Mouse (Mus musculus): ENCODE data around the gene Mn1. TPM values are rescaled to one million over a fixed set of nuclear protein-coding genes. Genes with fewer than 3 reads are reported as not detected.

Mn1 gene
- polyA plus RNA-seq, 1 experiment from 2014 or later: 2.8 TPM

GRCm38 (mm10) chr5:111402651-111402996, 14.5 kb upstream of the Mn1 start:
- no peak overlapping the region for H3K27ac ChIP-seq (ENCODE audit: low read depth, low read length)
- no peak for TF ChIP-seq CTCF (IDR thresholded peaks at IDR 0.05; ENCODE audit: low read depth)

GRCm38 (mm10) chr5:111404721-111405120, 12.4 kb upstream of the Mn1 start:
- H3K36me3 ChIP-seq (ENCODE audit: control insufficient read depth, insufficient read depth): no peaks in the 10 kb centered on the region
- no peaks in the 10 kb centered on the region for H3K4me1 ChIP-seq (replicated peaks; ENCODE audit: control insufficient read depth, insufficient read depth, low read length)
- TF ChIP-seq CTCF (IDR thresholded peaks at IDR 0.05; ENCODE audit: low read depth): no peak
- no peaks in the 10 kb centered on the region for H3K27me3 ChIP-seq (replicated peaks; ENCODE audit: control insufficient read depth, insufficient read depth, low read length)
- H3K9ac ChIP-seq (ENCODE audit: low read depth, low read length): no peak overlapping the region
- no peaks in the 10 kb centered on the region for H3K9me3 ChIP-seq (ENCODE audit: control insufficient read depth)
- no peak overlapping the region for H3K4me2 ChIP-seq (replicated peaks; ENCODE audit: low read depth)
- WGBS: 81% methylated on average over 6 of the region's 6 CpGs
- no peak overlapping the region for H3K27ac ChIP-seq (ENCODE audit: low read depth, low read length)
- no peak for ATAC-seq
- H3K4me3 ChIP-seq (ENCODE audit: low read depth, low read length): no peak overlapping the region

More at GRCm38 (mm10) chr5:111402651-111402996, 14.5 kb upstream of the Mn1 start:
- Histone ChIP-seq H3K4me3 (ENCODE audit: low read depth, low read length) (no peak overlapping the region), H3K9ac (ENCODE audit: low read depth, low read length) (no peak overlapping the region), H3K4me1 (replicated peaks; ENCODE audit: control insufficient read depth, insufficient read depth, low read length) (no peaks in the 10 kb centered on the region), H3K36me3 (ENCODE audit: control insufficient read depth, insufficient read depth) (no peaks in the 10 kb centered on the region), H3K4me2 (replicated peaks; ENCODE audit: low read depth) (no peak overlapping the region), H3K9me3 (ENCODE audit: control insufficient read depth) (no peaks in the 10 kb centered on the region), H3K27me3 (replicated peaks; ENCODE audit: control insufficient read depth, insufficient read depth, low read length) (no peaks in the 10 kb centered on the region)
- ATAC-seq: no peak
- WGBS: 83% methylated on average over 6 of the region's 6 CpGs

- H3K27ac ChIP-seq (ENCODE audit: low read depth, low read length): no peak overlapping the region
- no peak overlapping the region for H3K4me3 ChIP-seq (ENCODE audit: low read depth, low read length)
- H3K9me3 ChIP-seq (ENCODE audit: control insufficient read depth): no peaks in the 10 kb centered on the region
- H3K36me3 ChIP-seq (ENCODE audit: control insufficient read depth, insufficient read depth): no peaks in the 10 kb centered on the region
- no peaks in the 10 kb centered on the region; the same call in 1 of the 2 replicates for H3K27me3 ChIP-seq (replicated peaks; ENCODE audit: control insufficient read depth, insufficient read depth, low read length)
- WGBS: 12% methylated on average over 14 of the region's 14 CpGs
- H3K4me1 ChIP-seq (replicated peaks; ENCODE audit: control insufficient read depth, insufficient read depth, low read length): no peaks in the 10 kb centered on the region
- ATAC-seq: no peak
- no peak for TF ChIP-seq CTCF (IDR thresholded peaks at IDR 0.05; ENCODE audit: low read depth)
- H3K4me2 ChIP-seq (replicated peaks; ENCODE audit: low read depth): no peak overlapping the region
- no peak overlapping the region for H3K9ac ChIP-seq (ENCODE audit: low read depth, low read length)
These were observed 8.6 kb upstream of the Mn1 start for GRCm38 (mm10) chr5:111408470-111409105.

GRCm38 (mm10) chr5:111409412-111410044, 7.6 kb upstream of the Mn1 start:
- Histone ChIP-seq H3K9ac (ENCODE audit: low read depth, low read length) (no peak overlapping the region), H3K27ac (ENCODE audit: low read depth, low read length) (no peak overlapping the region), H3K36me3 (ENCODE audit: control insufficient read depth, insufficient read depth) (no peaks in the 10 kb centered on the region), H3K4me3 (ENCODE audit: low read depth, low read length) (no peak overlapping the region), H3K27me3 (replicated peaks; ENCODE audit: control insufficient read depth, insufficient read depth, low read length) (no peaks in the 10 kb centered on the region; the same call in 1 of the 2 replicates), H3K4me2 (replicated peaks; ENCODE audit: low read depth) (no peak overlapping the region), H3K9me3 (ENCODE audit: control insufficient read depth) (no peaks in the 10 kb centered on the region), H3K4me1 (replicated peaks; ENCODE audit: control insufficient read depth, insufficient read depth, low read length) (no peaks in the 10 kb centered on the region)
- WGBS: 0% methylated on average over 1 of the region's 1 CpGs
- TF ChIP-seq CTCF (IDR thresholded peaks at IDR 0.05; ENCODE audit: low read depth): peak; percentile 73
- ATAC-seq: no peak

- WGBS: 76% methylated on average over 3 of the region's 3 CpGs
These were observed 6.5 kb upstream of the Mn1 start for GRCm38 (mm10) chr5:111410665-111411064.

GRCm38 (mm10) chr5:111414192-111414591, 3.0 kb upstream of the Mn1 start:
- 2% methylated on average over 5 of the region's 5 CpGs for WGBS
- no peak overlapping the region for H3K9ac ChIP-seq (ENCODE audit: low read depth, low read length)
- TF ChIP-seq CTCF (IDR thresholded peaks at IDR 0.05; ENCODE audit: low read depth): peak; percentile 87
- H3K4me2 ChIP-seq (replicated peaks; ENCODE audit: low read depth): no peak overlapping the region
- H3K4me1 ChIP-seq (replicated peaks; ENCODE audit: control insufficient read depth, insufficient read depth, low read length): no peaks in the 10 kb centered on the region
- no peaks in the 10 kb centered on the region for H3K36me3 ChIP-seq (ENCODE audit: control insufficient read depth, insufficient read depth)
- H3K4me3 ChIP-seq (ENCODE audit: low read depth, low read length): no peak overlapping the region
- peaks cover 40% of the 10 kb centered on the region for H3K27me3 ChIP-seq (replicated peaks; ENCODE audit: control insufficient read depth, insufficient read depth, low read length)
- no peak for ATAC-seq
- no peak overlapping the region for H3K27ac ChIP-seq (ENCODE audit: low read depth, low read length)
- H3K9me3 ChIP-seq (ENCODE audit: control insufficient read depth): no peaks in the 10 kb centered on the region

More at GRCm38 (mm10) chr5:111410665-111411064, 6.5 kb upstream of the Mn1 start:
- H3K9ac ChIP-seq (ENCODE audit: low read depth, low read length): no peak overlapping the region
- no peak overlapping the region for H3K4me2 ChIP-seq (replicated peaks; ENCODE audit: low read depth)
- TF ChIP-seq CTCF (IDR thresholded peaks at IDR 0.05; ENCODE audit: low read depth): no peak
- H3K4me3 ChIP-seq (ENCODE audit: low read depth, low read length): no peak overlapping the region
- no peak overlapping the region for H3K27ac ChIP-seq (ENCODE audit: low read depth, low read length)
- H3K36me3 ChIP-seq (ENCODE audit: control insufficient read depth, insufficient read depth): no peaks in the 10 kb centered on the region
- peaks cover 8% of the 10 kb centered on the region; the same call in 1 of the 2 replicates for H3K27me3 ChIP-seq (replicated peaks; ENCODE audit: control insufficient read depth, insufficient read depth, low read length)
- no peaks in the 10 kb centered on the region for H3K9me3 ChIP-seq (ENCODE audit: control insufficient read depth)
- no peak for ATAC-seq
- no peaks in the 10 kb centered on the region for H3K4me1 ChIP-seq (replicated peaks; ENCODE audit: control insufficient read depth, insufficient read depth, low read length)

Measured in intestine, postnatal 0 days (tissue).